Mouse (Mus musculus): ENCODE measurements at regions not wholly inside any gene's neighbourhood (a gene's known extent, or its start where the extent isn't known, plus 50 kb on each side); places are given as distances from the start of the nearest gene placed in this dataset.

- no peak for DNase-seq (ENCODE audit: low spot score)
Measured at GRCm38 (mm10) chr2:167782231-167782999, 92.8 kb upstream of the Tmem189 start.

GRCm38 (mm10) chr2:167781496-167781895 is 91.9 kb upstream of the Tmem189 start:
- DNase-seq (ENCODE audit: low spot score) = no peak

- no peak for DNase-seq (ENCODE audit: low spot score)
Measured at GRCm38 (mm10) chr2:167778691-167779090, 89.1 kb upstream of the Tmem189 start.

GRCm38 (mm10) chr2:167778271-167778670 is 88.6 kb upstream of the Tmem189 start:
- DNase-seq (ENCODE audit: low spot score) = no peak

GRCm38 (mm10) chr2:167777331-167778085 is 87.9 kb upstream of the Tmem189 start:
- DNase-seq (ENCODE audit: low spot score) = peak; percentile 67

- DNase-seq (ENCODE audit: low spot score) = no peak
Measured at GRCm38 (mm10) chr2:167776251-167777168, 86.9 kb upstream of the Tmem189 start.

- DNase-seq (ENCODE audit: low spot score) = no peak
Measured at GRCm38 (mm10) chr2:167775218-167775915, 85.7 kb upstream of the Tmem189 start.

- no peak for DNase-seq (ENCODE audit: low spot score)
Measured at GRCm38 (mm10) chr2:167774806-167775179, 85.2 kb upstream of the Tmem189 start.

- DNase-seq (ENCODE audit: low spot score) = no peak
Measured at GRCm38 (mm10) chr2:167774166-167774805, 84.7 kb upstream of the Tmem189 start.

- DNase-seq (ENCODE audit: low spot score) = no peak
Measured at GRCm38 (mm10) chr2:167772834-167773233, 83.2 kb upstream of the Tmem189 start.

GRCm38 (mm10) chr2:167767962-167768361 is 78.3 kb upstream of the Tmem189 start:
- peak; percentile 48 for DNase-seq (ENCODE audit: low spot score)

- no peak for DNase-seq (ENCODE audit: low spot score)
Measured at GRCm38 (mm10) chr2:167767371-167767770, 77.7 kb upstream of the Tmem189 start.

GRCm38 (mm10) chr2:167765811-167766210 is 76.2 kb upstream of the Tmem189 start:
- DNase-seq (ENCODE audit: low spot score) = no peak

- peak; percentile 75 for DNase-seq (ENCODE audit: low spot score)
Measured at GRCm38 (mm10) chr2:167765072-167765800, 75.6 kb upstream of the Tmem189 start.

- DNase-seq (ENCODE audit: low spot score) = no peak
Measured at GRCm38 (mm10) chr2:167763891-167764410, 74.3 kb upstream of the Tmem189 start.

- DNase-seq (ENCODE audit: low spot score) = no peak
Measured at GRCm38 (mm10) chr2:167761404-167761936, 71.8 kb upstream of the Tmem189 start.

GRCm38 (mm10) chr2:167760681-167761403 is 71.2 kb upstream of the Tmem189 start:
- no peak for DNase-seq (ENCODE audit: low spot score)

GRCm38 (mm10) chr2:167759603-167760390 is 70.2 kb upstream of the Tmem189 start:
- no peak for DNase-seq (ENCODE audit: low spot score)

Data from testis, postnatal 14 days (tissue).